Mouse (Mus musculus) myocyte (in vitro differentiated cells): ENCODE results near the gene Gm1113. TPM values are rescaled to one million over a fixed set of nuclear protein-coding genes. Genes with fewer than 3 reads are reported as not detected.

Source experiments
- H3K27me3 ChIP-seq: one replicate; pipeline ENCODE4 v1.6.1; 2011; ENCODE audit not compliant: control insufficient read depth, insufficient read depth, insufficient read length
- H3K36me3 ChIP-seq: one replicate; pipeline ENCODE4 v1.6.1; 2011; ENCODE audit not compliant: control insufficient read depth, insufficient read depth
- H3K4me2 ChIP-seq: one replicate; pipeline ENCODE4 v1.6.1; 2011; ENCODE audit warnings: low read depth, control low read depth
- H3K4me3 ChIP-seq: one replicate; pipeline ENCODE4 v1.5.1; 2011; ENCODE audit warnings: mild to moderate bottlenecking, control low read depth, moderate library complexity
- H3K79me2 ChIP-seq: one replicate; pipeline ENCODE4 v1.6.1; 2011; ENCODE audit not compliant: control insufficient read depth, insufficient read depth
- H3ac ChIP-seq: one replicate; pipeline ENCODE4 v1.6.1; 2011; ENCODE audit not compliant: control insufficient read depth, insufficient read length
- CEBPB ChIP-seq: IDR thresholded peaks from 2 replicates; pipeline ENCODE4 v1.6.1; 2011; ENCODE audit warnings: mild to moderate bottlenecking, moderate library complexity; ENCODE audit not compliant: poor library complexity, insufficient read depth, severe bottlenecking
- E2F4 ChIP-seq: IDR thresholded peaks from one replicate; pipeline ENCODE4 v1.6.1; 2011; ENCODE audit warnings: mild to moderate bottlenecking, control low read depth, moderate library complexity; ENCODE audit not compliant: insufficient read depth
- MAX ChIP-seq: IDR thresholded peaks from one replicate; pipeline ENCODE4 v1.6.1; 2011; ENCODE audit warnings: low read depth, mild to moderate bottlenecking, control low read depth
- MYOD1 ChIP-seq, 3 experiments: IDR thresholded peaks; one replicate each; pipeline ENCODE4 v1.6.1; 2011; ENCODE audit warnings: control low read depth in 2 of 3, low read depth in 2 of 3, mild to moderate bottlenecking in 2 of 3, moderate library complexity in 1 of 3; ENCODE audit not compliant: insufficient read length in 2 of 3, control insufficient read depth in 1 of 3
- MYOG ChIP-seq, 3 experiments: IDR thresholded peaks; one replicate each; pipeline ENCODE4 v1.6.1; 2011; ENCODE audit warnings: control low read depth in 2 of 3, low read depth in 2 of 3, mild to moderate bottlenecking in 2 of 3; ENCODE audit not compliant: insufficient read length in 2 of 3, control insufficient read depth in 1 of 3, insufficient read depth in 1 of 3
- POLR2A ChIP-seq: IDR thresholded peaks from one replicate; pipeline ENCODE4 v1.6.1; 2011; ENCODE audit warnings: low read depth, mild to moderate bottlenecking, control low read depth, moderate library complexity; ENCODE audit not compliant: insufficient read length
- POLR2AphosphoS2 ChIP-seq: IDR thresholded peaks from one replicate; pipeline ENCODE4 v1.6.1; 2011; ENCODE audit warnings: low read depth, control low read depth; ENCODE audit not compliant: insufficient read length
- REST ChIP-seq: IDR thresholded peaks from one replicate; pipeline ENCODE4 v1.6.1; 2011; ENCODE audit warnings: mild to moderate bottlenecking, control low read depth, moderate library complexity; ENCODE audit not compliant: insufficient read depth, insufficient read length
- SRF ChIP-seq: IDR thresholded peaks from one replicate; pipeline ENCODE4 v1.6.1; 2011; ENCODE audit warnings: low read depth; ENCODE audit not compliant: control insufficient read depth, insufficient read length
- TCF12 ChIP-seq: IDR thresholded peaks from one replicate; pipeline ENCODE4 v1.6.1; 2011; ENCODE audit warnings: mild to moderate bottlenecking, control low read depth; ENCODE audit not compliant: poor library complexity, insufficient read depth, severe bottlenecking
- TCF3 ChIP-seq: IDR thresholded peaks from one replicate; pipeline ENCODE4 v1.6.1; 2011; ENCODE audit warnings: low read depth, control low read depth; ENCODE audit not compliant: insufficient read length
- USF1 ChIP-seq: IDR thresholded peaks from one replicate; pipeline ENCODE4 v1.6.1; 2011; ENCODE audit warnings: low read depth, mild to moderate bottlenecking, control low read depth, moderate library complexity
- polyA plus RNA-seq: library from polyadenylated mRNA; unstranded; fragments of >200 nt; fragmentation: generic; extraction: Trizol; gene quantifications from one replicate; pipeline ENCODE4 v1.2.1, GENCODE M21; 2012; ENCODE audit warnings: missing spikeins

Gm1113 gene
- polyA plus RNA-seq, 1 experiment = not detected

- Histone ChIP-seq H3ac (no peak overlapping the region), H3K79me2 (no peaks in the 10 kb centered on the region), H3K27me3 (no peaks in the 10 kb centered on the region), H3K4me3 (no peak overlapping the region), H3K36me3 (no peaks in the 10 kb centered on the region), H3K4me2 (no peak overlapping the region)
- TF ChIP-seq POLR2A (no peak), SRF (no peak), MAX (no peak), REST (no peak), CEBPB (no peak), TCF12 (no peak), MYOG (IDR thresholded peaks at IDR 0.05; ENCODE audit: control insufficient read depth in 1 of 3, insufficient read depth in 1 of 3, insufficient read length in 2 of 3, low read depth in 2 of 3) (no peak), TCF3 (no peak), E2F4 (no peak), MYOD1 (IDR thresholded peaks at IDR 0.05; ENCODE audit: control insufficient read depth in 1 of 3, insufficient read length in 2 of 3, low read depth in 2 of 3) (no peak), USF1 (no peak), POLR2AphosphoS2 (no peak)
Observed at GRCm38 (mm10) chr9:35545704-35546103, 27.6 kb upstream of the Gm1113 start.

DNA sequence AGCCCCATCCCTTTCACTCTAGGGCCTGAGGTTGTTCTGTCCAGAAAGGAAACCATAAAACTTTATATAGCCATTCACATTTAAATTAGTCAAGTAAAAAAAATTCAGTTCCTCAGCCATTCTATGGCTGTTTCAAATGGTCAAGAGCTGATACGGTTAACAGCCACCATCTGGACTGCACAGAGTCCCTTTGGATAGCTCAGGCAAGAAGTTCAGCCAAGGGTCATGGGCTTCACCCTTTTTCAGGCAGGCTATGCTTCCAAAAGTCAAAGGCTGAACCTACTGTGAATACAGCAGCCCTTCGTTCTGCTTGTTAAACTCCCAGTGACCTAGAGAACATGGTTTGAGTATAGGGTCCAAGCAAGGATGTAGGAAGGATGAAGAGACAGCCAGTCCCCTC lies 26.6 kb upstream of the Gm1113 start:
- H3ac ChIP-seq = no peak overlapping the region
- TF ChIP-seq E2F4 (no peak), POLR2AphosphoS2 (no peak), SRF (no peak), MAX (no peak), USF1 (no peak), POLR2A (no peak), MYOG (IDR thresholded peaks at IDR 0.05; ENCODE audit: control insufficient read depth in 1 of 3, insufficient read depth in 1 of 3, insufficient read length in 2 of 3, low read depth in 2 of 3) (no peak), REST (no peak), TCF3 (no peak), CEBPB (no peak), TCF12 (no peak), MYOD1 (IDR thresholded peaks at IDR 0.05; ENCODE audit: control insufficient read depth in 1 of 3, insufficient read length in 2 of 3, low read depth in 2 of 3) (no peak)
- no peaks in the 10 kb centered on the region for H3K79me2 ChIP-seq
- H3K27me3 ChIP-seq = no peaks in the 10 kb centered on the region
- no peaks in the 10 kb centered on the region for H3K36me3 ChIP-seq
- H3K4me2 ChIP-seq = no peak overlapping the region
- no peak overlapping the region for H3K4me3 ChIP-seq

GRCm38 (mm10) chr9:35543099-35543860 lies 25.2 kb upstream of the Gm1113 start:
- Histone ChIP-seq H3ac (no peak overlapping the region), H3K27me3 (no peaks in the 10 kb centered on the region), H3K79me2 (no peaks in the 10 kb centered on the region), H3K36me3 (no peaks in the 10 kb centered on the region), H3K4me3 (no peak overlapping the region), H3K4me2 (no peak overlapping the region)
- TF ChIP-seq CEBPB = no peak
- no peak for TF ChIP-seq POLR2A
- TF ChIP-seq USF1 = no peak
- TF ChIP-seq SRF = no peak
- TF ChIP-seq TCF3 = no peak
- TF ChIP-seq POLR2AphosphoS2 = no peak
- no peak for TF ChIP-seq TCF12
- TF ChIP-seq REST = no peak
- no peak for TF ChIP-seq E2F4
- TF ChIP-seq MAX = no peak
- TF ChIP-seq MYOD1 (IDR thresholded peaks at IDR 0.05; ENCODE audit: control insufficient read depth in 1 of 3, insufficient read length in 2 of 3, low read depth in 2 of 3) = no peak
- TF ChIP-seq MYOG (IDR thresholded peaks at IDR 0.05; ENCODE audit: control insufficient read depth in 1 of 3, insufficient read depth in 1 of 3, insufficient read length in 2 of 3, low read depth in 2 of 3) = no peak

DNA sequence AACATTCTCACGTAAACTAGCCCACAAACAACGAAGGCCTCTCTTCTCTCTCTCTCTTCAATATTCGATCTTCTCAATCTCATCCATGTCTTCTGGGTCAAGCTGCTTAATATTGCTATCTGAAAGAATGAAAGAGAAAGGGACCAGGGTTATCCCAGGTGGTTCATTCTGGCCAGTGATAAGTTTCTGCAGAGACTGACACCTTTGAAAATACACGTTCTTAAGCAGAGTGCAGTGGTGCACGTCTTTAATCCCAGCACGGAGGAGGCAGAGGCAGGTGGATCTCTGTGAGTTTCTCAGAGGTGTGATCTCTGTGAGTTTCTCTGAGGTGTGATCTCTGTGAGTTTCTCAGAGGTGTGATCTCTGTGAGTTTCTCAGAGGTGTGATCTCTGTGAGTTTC lies 23.9 kb upstream of the Gm1113 start:
- H3K27me3 ChIP-seq = no peaks in the 10 kb centered on the region
- no peak for TF ChIP-seq TCF3
- no peak for TF ChIP-seq TCF12
- TF ChIP-seq CEBPB = no peak
- TF ChIP-seq E2F4 = no peak
- no peak for TF ChIP-seq POLR2A
- TF ChIP-seq MYOD1 (IDR thresholded peaks at IDR 0.05; ENCODE audit: control insufficient read depth in 1 of 3, insufficient read length in 2 of 3, low read depth in 2 of 3) = no peak
- TF ChIP-seq REST = no peak
- no peak for TF ChIP-seq USF1
- no peak for TF ChIP-seq SRF
- no peak for TF ChIP-seq POLR2AphosphoS2
- no peak for TF ChIP-seq MAX
- TF ChIP-seq MYOG (IDR thresholded peaks at IDR 0.05; ENCODE audit: control insufficient read depth in 1 of 3, insufficient read depth in 1 of 3, insufficient read length in 2 of 3, low read depth in 2 of 3) = no peak
- H3K36me3 ChIP-seq = no peaks in the 10 kb centered on the region
- no peak overlapping the region for H3ac ChIP-seq
- H3K79me2 ChIP-seq = no peaks in the 10 kb centered on the region
- H3K4me3 ChIP-seq = no peak overlapping the region
- H3K4me2 ChIP-seq = no peak overlapping the region

DNA sequence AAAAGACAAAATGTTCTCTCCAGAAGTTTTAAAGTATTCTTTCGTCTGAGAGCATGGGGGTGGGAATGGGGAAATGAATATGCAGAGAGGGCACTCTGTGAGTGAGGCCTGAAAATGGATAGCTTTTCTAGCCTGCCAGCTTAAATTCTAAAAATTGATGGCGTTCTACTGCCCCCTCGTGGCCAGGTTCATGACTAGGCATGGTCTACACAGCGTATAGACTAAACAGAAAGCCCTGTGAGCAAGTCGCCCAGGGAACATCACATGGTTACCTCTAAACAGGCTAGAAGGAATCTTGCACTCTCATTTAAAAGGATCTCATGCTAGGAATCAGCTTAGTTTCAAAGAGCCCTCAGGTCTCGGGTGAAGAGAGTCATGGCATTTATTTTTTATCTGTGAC lies 23.4 kb upstream of the Gm1113 start:
- Histone ChIP-seq H3ac (no peak overlapping the region), H3K27me3 (no peaks in the 10 kb centered on the region), H3K4me2 (no peak overlapping the region), H3K4me3 (no peak overlapping the region), H3K36me3 (no peaks in the 10 kb centered on the region), H3K79me2 (no peaks in the 10 kb centered on the region)
- TF ChIP-seq REST (no peak), MAX (no peak), E2F4 (no peak), SRF (no peak), TCF12 (no peak), MYOG (IDR thresholded peaks at IDR 0.05; ENCODE audit: control insufficient read depth in 1 of 3, insufficient read depth in 1 of 3, insufficient read length in 2 of 3, low read depth in 2 of 3) (no peak), CEBPB (no peak), TCF3 (no peak), POLR2A (no peak)
